Mouse (Mus musculus): Measurements from ENCODE around the gene Klhdc3.

Gene Klhdc3

DNA sequence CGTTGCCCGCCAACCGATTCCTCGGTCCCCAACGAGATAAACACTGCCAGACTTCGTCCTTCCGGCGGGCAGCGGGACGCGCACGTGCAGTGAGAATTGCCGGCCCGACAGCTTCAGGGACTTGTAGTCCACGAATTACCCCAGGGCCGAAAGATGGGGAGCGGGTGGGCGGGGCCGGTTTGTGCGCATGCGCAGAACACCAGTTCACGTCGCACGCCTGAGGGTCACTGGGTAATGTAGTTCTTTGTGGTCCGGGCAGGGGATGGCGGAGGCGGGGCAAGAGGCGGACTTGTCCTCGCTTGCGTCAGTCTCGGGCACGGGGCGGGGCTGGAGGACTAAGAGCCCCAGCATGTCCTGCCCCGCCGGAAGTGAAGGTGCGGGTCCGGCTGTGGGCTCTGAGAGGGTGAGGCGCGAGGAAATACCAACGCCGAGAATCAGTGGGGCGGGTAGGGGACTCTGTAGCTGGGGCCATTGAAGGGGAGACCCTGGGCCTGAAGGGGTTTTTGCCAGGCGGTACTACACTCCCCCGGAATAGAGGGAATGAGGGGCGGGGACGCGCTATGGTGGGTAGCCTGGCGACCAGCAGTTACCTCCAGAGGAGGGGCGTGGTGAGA, at the start of gene Klhdc3:
Gene Klhdc3 (minus strand): TSS at position 155 of the 614 bp plus-strand sequence.
- DNase-seq (ENCODE audit: low spot score), result peak; percentile 98

DNA sequence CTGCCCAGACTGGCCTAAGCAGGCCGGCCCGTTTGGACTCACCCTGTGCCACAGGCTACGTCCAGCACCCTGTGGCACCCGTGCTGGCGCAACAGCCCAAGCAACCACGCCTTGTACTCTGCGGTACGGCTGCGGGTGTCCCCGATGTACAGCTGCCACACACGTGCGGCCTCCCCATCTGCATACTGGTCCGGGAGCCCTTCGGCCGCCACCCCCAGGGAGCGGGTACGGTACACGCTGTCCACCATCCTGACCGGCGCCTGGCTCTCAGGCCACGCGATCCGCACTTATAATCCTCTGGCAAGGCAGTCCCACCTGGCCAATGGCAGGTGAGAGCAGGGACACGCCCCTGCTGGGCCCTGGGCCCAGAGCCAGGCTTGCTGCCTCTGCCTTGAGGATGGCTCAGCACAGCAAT, 48.2 kb upstream of the Klhdc3 start, which contains the start of gene Gnmt:
Gene Gnmt (minus strand): TSS at position 265 of the 415 bp plus-strand sequence.
- no peak for DNase-seq (ENCODE audit: low spot score)

DNA sequence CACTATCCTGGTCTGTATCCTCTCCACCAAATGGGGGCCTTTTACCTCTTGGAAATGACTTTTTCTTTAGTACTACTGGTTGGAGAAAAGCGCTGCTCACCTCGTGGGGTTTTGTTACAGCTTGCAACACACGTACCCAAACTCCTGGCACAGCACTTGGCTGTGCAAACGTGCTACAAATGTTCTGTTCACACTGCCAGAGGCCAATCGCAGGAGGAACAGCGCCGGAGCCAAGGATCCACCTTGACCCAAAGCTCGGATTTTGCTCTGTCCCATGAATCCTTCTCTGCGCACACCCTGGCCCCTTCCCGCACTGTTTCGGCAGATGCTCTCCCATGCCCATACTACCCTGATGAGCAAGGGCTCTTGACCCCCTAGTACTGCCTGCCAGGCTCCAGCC, 47.8 kb upstream of the Klhdc3 start:
- DNase-seq (ENCODE audit: low spot score), result no peak

DNA sequence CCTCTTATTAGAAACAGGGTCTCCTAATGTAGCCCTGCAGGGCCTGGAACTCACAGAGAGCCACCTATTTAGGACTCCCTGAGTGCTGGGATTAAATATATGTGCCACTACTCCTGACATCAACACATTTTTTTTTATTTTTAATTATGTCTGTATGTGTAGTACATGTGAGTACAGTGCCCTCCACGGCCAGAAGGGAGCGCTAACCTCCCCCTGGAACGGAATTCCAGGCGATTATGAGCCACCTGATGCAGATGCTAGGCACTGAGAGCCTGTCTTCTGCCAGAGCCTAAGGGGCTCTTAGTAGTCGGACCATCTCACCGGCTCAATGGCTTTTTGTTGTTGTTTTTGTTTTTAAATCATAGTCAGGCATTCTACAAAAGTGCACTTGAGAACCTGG, 47.3 kb upstream of the Klhdc3 start:
- DNase-seq (ENCODE audit: low spot score), result no peak

DNA sequence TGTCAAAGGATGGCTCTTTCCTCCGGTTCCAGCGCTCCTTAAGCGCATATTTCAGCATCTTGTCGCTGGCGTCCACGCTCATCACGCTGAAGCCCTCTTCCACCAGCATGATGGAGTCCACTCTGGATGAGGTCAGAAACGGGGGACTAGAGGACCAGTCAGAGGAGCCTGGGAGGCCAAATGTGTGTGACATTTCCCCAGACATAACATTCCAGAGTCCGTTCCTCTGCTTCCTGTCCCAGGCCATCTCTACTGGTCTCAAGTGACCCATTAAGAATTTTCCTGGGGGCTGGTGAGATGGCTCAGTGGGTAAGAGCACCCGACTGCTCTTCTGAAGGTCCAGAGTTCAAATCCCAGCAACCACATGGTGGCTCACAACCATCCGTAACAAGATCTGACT, 46.6 kb upstream of the Klhdc3 start:
- DNase-seq (ENCODE audit: low spot score), result no peak

DNA sequence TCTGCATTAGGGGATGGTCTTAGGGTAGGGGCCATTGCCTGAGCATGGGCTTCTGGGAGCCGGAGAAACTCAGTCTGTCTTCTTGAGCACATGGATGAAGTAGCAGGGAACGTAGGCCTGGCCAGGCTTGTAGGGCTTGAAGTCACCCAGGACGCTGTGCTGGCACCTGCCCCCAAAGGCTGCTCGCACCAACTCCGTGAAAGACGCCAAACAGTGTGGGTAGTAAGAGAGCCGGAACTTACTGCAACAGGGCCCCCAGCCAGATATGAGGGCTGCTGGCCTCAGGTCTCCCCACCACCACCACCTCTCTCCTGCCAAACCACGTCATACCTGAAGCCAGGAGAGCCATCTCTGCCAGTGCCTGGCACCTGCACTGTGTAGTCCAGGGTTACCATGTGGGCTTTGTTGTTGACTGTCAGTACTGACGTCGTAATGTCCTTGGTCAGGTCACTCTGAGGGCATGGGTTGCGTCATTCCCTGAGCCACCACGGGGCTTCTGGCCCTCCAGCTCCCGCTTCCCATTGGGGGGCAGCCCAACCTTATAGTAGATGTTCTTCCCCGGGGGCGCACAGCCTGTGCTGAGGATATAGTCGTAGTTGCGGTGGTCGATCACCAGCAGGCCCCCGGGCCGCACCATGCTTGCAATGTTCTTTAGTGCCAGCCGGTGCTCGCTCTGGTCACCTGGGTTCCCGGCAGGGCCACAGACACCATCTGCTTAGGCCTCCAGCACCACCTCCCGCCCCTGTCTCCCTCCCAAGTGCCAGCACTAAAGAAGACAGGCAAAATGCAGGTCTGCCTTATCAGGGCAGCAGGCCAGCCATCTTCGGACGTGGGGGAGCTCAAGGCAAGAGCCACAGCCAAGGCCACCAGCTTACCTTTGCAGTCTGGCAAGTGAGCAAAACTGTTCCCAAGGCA, 45.3 kb upstream of the Klhdc3 start:
- DNase-seq (ENCODE audit: low spot score), result no peak

DNA sequence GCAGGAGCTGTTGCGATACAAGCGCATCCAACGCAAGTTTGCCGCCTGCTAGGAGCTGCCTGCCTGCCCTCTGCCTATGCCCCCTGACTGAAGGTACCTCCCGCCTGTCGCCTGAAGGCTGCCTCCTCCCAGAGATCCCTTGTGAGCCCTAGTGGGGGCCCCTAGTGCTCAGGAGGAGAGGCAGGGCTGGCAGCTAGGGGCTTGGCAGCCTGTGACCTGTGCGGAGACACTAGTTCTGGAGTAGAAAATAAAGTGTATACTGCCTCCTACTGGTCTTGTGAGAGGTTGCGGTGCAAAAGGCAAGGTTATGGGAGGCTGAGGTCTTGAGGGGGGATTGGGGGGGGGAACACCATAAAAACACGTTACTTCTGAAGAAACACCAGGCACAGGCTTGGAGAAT, 44.6 kb upstream of the Klhdc3 start:
- DNase-seq (ENCODE audit: low spot score), result no peak

DNA sequence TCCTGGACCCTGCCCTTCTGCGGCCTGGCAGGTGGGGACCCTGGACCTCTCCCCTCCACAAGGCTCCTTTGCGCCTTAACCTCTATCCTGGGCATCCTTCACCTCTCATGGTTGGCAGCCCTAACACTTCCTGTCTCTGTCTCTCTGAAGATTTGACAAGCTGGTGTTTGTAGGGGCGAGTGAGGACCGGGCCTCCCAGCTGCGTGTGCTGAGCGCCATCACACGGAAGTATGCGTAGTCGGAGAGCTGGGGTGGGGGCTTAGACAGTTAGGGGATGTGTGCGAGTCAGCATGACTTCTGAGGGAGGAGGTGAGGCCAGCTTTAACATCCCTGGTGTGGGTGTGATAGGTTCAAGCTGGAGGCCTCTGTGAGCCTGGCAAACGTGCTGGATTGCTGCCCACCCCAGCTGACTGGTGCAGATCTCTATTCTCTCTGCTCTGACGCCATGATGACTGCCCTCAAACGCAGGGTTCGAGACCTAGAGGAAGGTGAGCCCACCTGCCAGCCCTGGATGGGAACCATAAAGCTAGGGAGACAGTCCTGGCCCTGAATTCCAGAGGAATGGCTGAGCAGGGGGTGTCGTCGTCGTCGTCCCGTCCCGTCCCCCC, 43.9 kb upstream of the Klhdc3 start:
- DNase-seq (ENCODE audit: low spot score), result no peak

DNA sequence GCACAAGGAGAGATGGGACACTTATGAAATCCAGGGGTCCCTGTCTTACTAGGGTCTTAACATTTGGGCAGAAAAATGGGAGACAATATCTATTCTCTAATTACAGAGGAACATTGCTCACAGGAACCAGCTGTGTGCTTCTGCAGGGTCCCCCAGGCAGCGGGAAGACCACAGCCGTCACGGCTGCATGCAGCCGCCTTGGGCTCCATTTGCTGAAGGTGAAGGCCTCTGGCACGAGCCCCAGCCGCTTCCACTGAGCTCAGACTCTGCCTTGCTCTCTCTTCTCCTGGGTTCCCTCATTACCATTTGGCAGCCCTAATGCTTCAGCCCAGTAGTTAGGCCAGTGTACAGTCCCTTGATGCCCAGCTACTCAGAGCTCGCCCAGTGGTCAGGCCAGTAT, 40.4 kb upstream of the Klhdc3 start:
- DNase-seq (ENCODE audit: low spot score), result no peak

DNA sequence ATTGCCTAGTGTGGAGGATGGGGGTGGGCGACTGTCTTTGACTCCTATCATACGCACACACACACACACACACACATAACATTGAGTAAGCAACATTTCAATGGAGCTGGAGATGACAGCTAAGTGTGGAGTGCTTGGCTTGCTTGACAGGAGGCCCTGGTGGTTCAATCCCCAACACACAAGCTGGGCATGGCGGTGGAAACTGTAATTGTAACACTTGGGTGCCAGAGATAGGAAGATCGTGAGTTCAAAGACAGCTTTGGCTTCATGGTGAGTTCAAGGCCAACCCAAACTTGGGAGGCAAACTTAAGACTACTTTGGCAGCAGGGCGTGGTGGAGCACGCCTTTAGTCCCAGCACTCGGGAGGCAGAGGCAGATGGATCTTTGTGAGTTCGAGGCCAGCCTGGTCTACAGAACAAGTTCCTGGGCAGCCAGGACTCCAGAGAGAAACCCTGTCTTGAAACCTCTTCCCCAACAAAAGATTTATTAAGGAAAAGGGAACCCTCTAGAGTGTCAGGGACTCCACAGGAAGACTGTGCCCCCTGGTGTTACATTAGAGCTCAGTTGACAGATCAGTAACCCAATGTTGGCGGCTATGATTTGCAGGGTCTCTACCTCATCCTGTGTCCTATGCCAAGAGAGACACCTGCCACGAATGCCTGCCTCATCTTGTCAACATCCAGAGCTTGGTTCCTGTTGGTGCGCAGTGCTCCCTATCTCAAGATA, 34.2 kb upstream of the Klhdc3 start:
- DNase-seq (ENCODE audit: low spot score), result no peak

DNA sequence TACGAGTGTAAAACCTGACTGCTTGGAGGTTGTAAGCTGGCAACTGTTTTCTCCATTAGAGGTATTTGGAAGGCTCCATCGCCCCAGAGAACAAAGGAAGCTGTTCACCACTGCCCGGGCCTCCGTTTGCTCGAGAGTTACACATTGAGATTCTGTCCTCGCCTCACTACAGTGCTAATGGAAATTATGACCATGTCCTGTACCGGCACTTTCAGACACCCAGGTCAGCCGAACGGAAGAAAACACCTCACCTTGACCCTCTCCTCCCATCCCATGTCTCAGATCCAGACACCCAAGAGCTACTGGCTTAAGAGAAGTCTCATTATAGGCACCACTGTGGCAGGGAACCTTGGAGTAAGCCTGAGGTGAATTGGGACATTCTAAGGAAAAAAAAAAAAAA, 33.1 kb upstream of the Klhdc3 start:
- no peak for DNase-seq (ENCODE audit: low spot score)

DNA sequence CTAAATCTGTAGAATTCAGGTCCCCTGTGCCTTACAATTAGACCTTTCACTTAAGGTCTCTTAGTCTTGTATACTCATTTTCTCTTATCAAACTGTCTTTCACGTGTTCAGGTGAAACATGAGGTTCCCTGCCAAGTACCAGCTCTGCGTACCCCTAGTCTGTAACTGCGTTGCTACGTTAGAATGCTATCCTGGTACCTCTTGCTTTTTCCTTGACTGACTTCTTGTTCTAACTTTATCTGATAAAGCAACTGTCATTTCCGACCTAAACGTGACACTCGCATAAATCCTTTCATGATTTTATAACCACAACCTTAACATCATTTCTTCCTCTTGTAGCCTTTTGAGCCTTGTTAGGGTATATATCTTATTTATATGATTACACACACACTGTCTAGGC, 31.7 kb upstream of the Klhdc3 start:
- DNase-seq (ENCODE audit: low spot score), result no peak

DNA sequence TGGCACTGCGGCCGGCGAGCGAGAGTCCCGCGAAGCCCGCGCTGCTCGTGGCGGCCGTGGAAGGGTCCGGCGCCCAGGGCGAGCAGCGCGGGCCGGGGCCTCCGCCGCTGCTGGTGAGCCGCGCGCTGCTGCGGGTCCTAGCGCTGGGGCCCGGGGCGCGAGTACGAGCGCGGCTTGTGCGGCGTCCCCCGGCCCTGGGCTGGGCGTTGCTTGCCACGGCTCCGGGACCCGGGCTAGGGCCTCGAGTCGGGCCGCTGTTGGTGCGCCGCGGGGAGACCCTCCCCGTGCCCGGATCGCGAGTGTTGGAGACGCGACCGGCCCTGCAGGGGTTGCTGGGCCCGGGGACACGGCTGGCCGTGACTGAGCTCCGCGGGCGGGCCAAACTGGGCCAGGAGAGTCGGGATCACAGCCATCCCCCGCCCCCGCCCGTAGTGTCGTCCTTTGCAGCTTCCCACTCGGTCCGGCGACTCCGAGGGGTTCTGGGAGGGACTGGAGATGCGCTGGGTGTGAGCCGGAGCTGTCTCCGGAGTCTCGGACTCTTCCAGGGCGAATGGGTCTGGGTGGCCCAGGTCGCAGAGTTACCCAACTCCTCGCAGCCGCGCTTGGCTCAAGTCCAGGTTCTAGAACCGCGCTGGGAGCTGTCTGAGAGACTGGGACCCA, 31.0 kb upstream of the Klhdc3 start:
- peak; percentile 64 for DNase-seq (ENCODE audit: low spot score)

DNA sequence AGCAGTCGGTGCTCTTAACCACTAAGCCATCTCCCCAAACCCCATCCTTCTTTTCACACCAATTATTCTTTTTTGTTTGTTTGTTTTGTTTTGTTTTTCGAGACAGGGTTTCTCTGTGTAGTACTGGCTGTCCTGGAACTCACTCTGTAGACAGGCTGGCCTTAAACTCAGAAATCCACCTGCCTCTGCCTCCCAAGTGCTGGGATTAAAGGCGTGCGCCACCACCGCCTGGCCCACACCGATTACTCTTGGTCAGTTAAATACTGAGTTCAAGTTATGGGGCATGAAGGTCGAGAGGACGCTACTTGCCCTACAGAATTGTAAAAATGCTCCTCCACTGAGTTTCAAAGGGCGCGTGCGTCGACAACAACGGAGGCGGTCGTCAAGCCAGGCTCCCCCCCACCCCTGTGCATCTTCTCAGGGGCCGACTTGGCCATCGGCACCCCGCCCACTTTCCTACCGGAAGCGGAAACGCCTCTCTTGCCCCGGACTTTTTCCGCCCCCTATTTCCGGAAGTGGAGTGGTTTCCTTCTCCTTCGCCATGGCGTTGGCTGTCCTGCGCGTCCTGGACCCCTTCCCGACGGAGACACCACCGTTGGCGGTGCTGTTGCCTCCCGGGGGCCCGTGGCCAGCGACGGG, 30.4 kb upstream of the Klhdc3 start, which contains the start of gene Pex6:
Gene Pex6 (plus strand): TSS at position 505 of the 639 bp plus-strand sequence.
- peak; percentile 92 for DNase-seq (ENCODE audit: low spot score)

DNA sequence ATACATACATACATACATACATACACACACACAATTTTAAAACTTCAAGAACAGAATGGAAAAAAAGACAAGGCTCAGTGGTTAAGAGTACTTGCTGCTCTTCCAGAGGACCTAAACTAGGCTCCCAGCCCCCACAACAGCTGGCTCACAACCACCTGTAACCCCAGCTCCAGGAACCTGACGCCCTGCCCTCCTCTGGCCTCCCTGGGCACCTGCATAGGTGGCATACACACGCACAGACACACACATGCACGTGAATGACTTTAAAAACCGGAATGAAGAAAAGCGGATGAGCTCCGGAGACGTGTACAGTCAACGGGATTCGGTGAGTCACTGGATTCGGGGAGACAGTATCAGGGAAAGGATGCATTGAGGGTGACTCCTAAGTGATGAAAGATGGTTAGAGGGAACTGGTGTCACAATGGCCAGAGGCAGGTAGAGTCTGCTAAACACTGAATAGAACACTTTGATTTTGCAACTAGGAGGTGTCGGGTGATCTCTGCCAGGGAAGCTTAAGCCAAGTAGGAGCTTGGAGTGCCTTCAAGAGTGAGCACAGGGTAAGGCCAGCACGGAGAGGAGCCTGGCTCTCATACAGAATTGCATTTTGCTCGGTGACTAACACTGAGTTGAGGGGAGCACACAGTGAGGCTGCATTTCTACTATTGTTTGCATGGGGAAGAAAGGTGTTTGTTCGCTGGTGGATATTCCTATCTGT, 25.8 kb upstream of the Klhdc3 start:
- no peak for DNase-seq (ENCODE audit: low spot score)

DNA sequence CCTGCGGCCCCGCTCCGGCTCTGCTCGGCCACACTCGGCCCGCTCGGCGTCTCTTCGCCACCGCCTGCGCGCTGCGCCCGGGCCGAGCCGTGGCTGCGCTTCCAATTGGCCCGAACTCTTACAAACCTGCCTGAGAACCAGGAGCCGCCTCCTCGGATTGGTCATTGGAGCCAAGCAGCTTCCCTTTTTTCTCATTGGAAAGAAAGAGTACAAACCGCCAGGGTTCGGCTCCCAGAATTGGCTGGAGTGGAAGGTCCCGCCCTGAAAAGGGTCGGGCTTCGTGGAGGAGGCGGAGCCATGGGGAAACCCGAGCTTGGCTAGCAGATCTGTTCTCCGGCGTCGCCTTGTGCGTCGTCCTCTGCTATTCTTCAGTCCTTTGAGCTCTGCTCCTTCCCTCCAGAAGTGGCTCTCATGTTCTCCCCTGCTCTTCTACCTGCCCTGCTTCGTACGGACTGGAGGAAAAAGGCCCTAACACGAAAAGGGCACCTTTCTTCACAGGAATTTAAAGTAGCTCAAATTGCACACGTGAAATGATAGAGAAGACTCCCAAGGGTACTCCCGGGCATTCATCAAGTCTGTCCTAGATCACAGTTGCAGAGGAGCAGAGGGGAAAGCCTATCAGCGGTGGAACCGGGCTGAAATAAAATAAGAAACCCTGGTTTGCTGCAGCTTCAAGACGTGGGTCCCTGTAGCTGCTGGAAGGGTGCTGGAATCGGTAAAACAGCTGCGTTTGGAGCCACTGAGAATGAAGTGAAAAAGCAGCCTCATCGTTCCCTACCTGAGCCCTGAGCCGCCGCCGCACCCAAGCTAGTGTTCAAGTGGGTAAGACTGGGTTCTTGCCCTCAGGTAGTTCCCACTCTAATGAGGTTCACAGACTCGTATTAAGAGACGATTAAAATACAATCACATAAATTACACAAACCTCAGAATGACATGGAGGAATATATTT, 24.4 kb upstream of the Klhdc3 start, which contains the start of gene Ppp2r5d:
Gene Ppp2r5d (minus strand): TSS at position 225 of the 949 bp plus-strand sequence.
- DNase-seq (ENCODE audit: low spot score), result peak; percentile 96

DNA sequence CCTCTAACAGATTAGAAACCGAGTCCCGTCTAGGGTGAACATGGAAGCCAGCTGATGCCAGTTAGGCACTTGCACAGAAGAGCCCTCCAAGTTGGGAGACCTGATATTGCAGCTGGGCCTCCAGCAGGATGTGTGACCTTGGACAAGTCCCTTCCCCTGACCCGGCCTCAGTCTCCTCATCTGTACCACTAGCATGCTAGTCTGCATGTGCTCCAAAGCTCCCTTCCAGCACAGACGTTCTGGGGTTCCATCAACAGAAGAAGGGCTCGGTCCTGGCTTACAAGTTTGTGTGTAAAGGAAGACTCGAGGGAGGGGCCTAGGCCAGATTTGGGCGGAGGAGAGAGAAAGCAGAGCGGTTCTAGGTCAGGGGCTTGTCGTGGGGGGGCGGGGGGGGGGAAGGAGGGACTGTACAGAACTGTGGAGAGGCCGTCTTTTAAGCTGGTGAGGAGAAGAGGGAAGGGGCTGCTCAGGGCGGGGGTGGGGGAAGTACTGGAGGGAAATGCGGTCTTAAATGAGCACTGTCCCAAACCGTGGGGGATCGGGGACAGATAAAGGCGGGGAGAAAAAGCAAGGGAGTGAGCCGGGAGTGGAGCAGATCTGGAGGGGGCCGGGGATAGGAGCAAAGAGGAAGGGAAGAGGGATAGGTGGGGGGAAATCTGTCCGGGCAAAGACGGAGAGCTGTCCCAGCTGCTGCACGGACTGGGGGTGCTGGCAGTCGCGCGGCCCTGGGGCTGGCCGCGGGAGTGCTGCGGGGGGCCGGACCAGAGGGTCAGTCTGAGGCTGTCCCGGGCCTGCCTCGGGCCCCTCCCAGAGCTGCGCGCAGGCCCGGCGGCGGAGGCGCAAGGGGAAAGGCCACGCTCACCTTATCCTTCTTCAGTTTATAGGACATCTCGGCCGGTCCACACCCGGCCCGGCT, 23.5 kb upstream of the Klhdc3 start:
- DNase-seq (ENCODE audit: low spot score), result no peak

DNA sequence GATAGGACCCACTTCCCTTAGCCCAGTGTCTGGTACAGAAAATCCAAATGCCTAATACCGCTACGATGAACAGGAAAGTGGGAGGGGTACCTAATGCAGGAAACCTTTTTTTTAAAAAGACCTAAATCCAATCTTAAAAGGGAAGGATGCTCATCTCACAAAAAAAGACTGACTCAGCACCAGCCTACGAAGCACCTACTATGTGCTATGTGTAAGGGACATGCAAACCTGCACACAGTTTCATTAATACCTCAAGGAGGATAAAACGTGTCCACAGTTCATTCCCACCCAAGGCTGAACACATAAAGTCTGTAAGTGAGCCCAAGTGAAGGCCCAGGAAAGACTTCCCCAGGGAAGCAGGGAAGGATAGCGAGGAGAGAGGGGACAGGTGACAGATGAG, 21.8 kb upstream of the Klhdc3 start:
- DNase-seq (ENCODE audit: low spot score), result no peak

All from testis, postnatal 14 days (tissue).